Mouse (Mus musculus) thymus, postnatal 0 days (tissue): ENCODE measurements around the gene Hist1h2bk. TPM values are rescaled to one million over a fixed set of nuclear protein-coding genes. Genes with fewer than 3 reads are reported as not detected.

ENCODE experiments used
- microRNA-seq: library from miRNA; unstranded; fragments of <30 nt; microRNA quantifications from one replicate; pipeline ENCODE4, GENCODE M21; 2016; ENCODE audit warnings: borderline number of aligned reads
- polyA plus RNA-seq: library from polyadenylated mRNA; unstranded; fragments of >200 nt; fragmentation: Nextera tagmentation; extraction: Ambion mirVana; gene quantifications from 2 replicates; pipeline ENCODE4 v1.2.1, GENCODE M21; 2015

Gene Hist1h2bk
- polyA plus RNA-seq, 1 experiment from 2014 or later: 33.9 TPM

Small RNAs within 50 kb of the gene (microRNA-seq; reads per million reads assigned to microRNA genes)
- gene Gm26300 (not detected), gene Gm44390 (not detected), gene Gm44486 (not detected)

Other genes with a start within 250 kb of the Hist1h2bk start
- gene Hist1h2an, start 248.7 kb upstream of the Hist1h2bk start, polyA plus RNA-seq: 32.4 and 51.2 TPM in 2 replicates
- gene Hist1h2bp, start 248.4 kb upstream of the Hist1h2bk start, polyA plus RNA-seq: 3.4 and 3.5 TPM in 2 replicates
- 63.1 and 89.0 TPM in 2 replicates for gene Hist1h2bq, start 225.7 kb upstream of the Hist1h2bk start, polyA plus RNA-seq
- 2.0 TPM in 1 of 2 replicates, not detected in the other for gene Hist1h2ao, start 225.4 kb upstream of the Hist1h2bk start, polyA plus RNA-seq
- 1.0 TPM in 1 of 2 replicates, not detected in the other for gene Hist1h4m, start 224.1 kb upstream of the Hist1h2bk start, polyA plus RNA-seq
- gene Hist1h4n, start 203.7 kb upstream of the Hist1h2bk start, polyA plus RNA-seq: 35.0 and 40.5 TPM in 2 replicates
- gene Hist1h2ap, start 202.4 kb upstream of the Hist1h2bk start, polyA plus RNA-seq: 10,793 and 11,737 TPM in 2 replicates
- gene Hist1h2br, start 202.1 kb upstream of the Hist1h2bk start, polyA plus RNA-seq: 64.8 and 86.2 TPM in 2 replicates
- 3.7 and 4.4 TPM in 2 replicates for gene Zfp184, start 90.8 kb upstream of the Hist1h2bk start, polyA plus RNA-seq
- 0.14 and 0.18 TPM in 2 replicates for gene Pom121l2, start 54.7 kb upstream of the Hist1h2bk start, polyA plus RNA-seq
- gene Prss16, start 26.1 kb upstream of the Hist1h2bk start, polyA plus RNA-seq: 645 and 679 TPM in 2 replicates
- gene Hist1h2ah, start 302 bp upstream of the Hist1h2bk start, polyA plus RNA-seq: 49.6 and 71.7 TPM in 2 replicates
- gene Hist1h4i, start 5.5 kb downstream of the Hist1h2bk start, polyA plus RNA-seq: 37.1 and 39.2 TPM in 2 replicates
- gene Hist1h2ag, start 7.1 kb downstream of the Hist1h2bk start, polyA plus RNA-seq: 178 and 206 TPM in 2 replicates
- 74.2 and 89.3 TPM in 2 replicates for gene Hist1h2bj, start 7.3 kb downstream of the Hist1h2bk start, polyA plus RNA-seq
- gene Vmn1r188, start 48.6 kb downstream of the Hist1h2bk start, polyA plus RNA-seq: not detected in 2 replicates
- not detected in 2 replicates for gene Vmn1r189, start 70.0 kb downstream of the Hist1h2bk start, polyA plus RNA-seq
- not detected in 2 replicates for gene Vmn1r191, start 148.1 kb downstream of the Hist1h2bk start, polyA plus RNA-seq
- not detected in 2 replicates for gene Vmn1r192, start 155.3 kb downstream of the Hist1h2bk start, polyA plus RNA-seq
- gene Vmn1r193, start 187.3 kb downstream of the Hist1h2bk start, polyA plus RNA-seq: not detected in 2 replicates
- not detected in 2 replicates for gene Vmn1r194, start 208.3 kb downstream of the Hist1h2bk start, polyA plus RNA-seq
- gene Vmn1r195, start 234.7 kb downstream of the Hist1h2bk start, polyA plus RNA-seq: not detected in 2 replicates